Mouse (Mus musculus) liver, adult 2 months (tissue): ENCODE results near the gene Pcdh19. TPM values are rescaled to one million over a fixed set of nuclear protein-coding genes. Genes with fewer than 3 reads are reported as not detected.
"Not testable (repeated sequence)": the region's sequence is repeated elsewhere in the genome, so short reads cannot be mapped to it uniquely, and the experiment has no call there.

ENCODE experiments used
- DNase-seq: peaks from one replicate; pipeline ENCODE4 v3.0.0-alpha.2; 2011; ENCODE audit warnings: low read depth, low spot score; ENCODE audit errors: extremely low read depth
- H3K27ac ChIP-seq: fragments of 200-500 bp; replicated peaks from 2 replicates; pipeline ENCODE4 v1.5.1; 2012; ENCODE audit warnings: low read depth, mild to moderate bottlenecking, control low read depth, inconsistent platforms, low read length; ENCODE audit not compliant: insufficient read depth
- H3K27me3 ChIP-seq: fragments of 200-500 bp; 2 replicates; pipeline ENCODE4 v1.6.1; 2012; ENCODE audit warnings: mild to moderate bottlenecking, moderate library complexity, low read length, inconsistent platforms; ENCODE audit not compliant: control insufficient read depth, insufficient read depth
- H3K36me3 ChIP-seq: fragments of 200-500 bp; 2 replicates; pipeline ENCODE4 v1.6.1; 2012; ENCODE audit warnings: low read length, inconsistent platforms; ENCODE audit not compliant: control insufficient read depth, insufficient read depth
- H3K4me1 ChIP-seq: fragments of 200-500 bp; 2 replicates; pipeline ENCODE4 v1.6.1; 2011; ENCODE audit warnings: low read length; ENCODE audit not compliant: control insufficient read depth, insufficient read depth
- H3K4me3 ChIP-seq: fragments of 200-500 bp; 2 replicates; pipeline ENCODE4 v1.5.1; 2011; ENCODE audit warnings: low read depth, mild to moderate bottlenecking, control low read depth, low read length, moderate library complexity; ENCODE audit not compliant: insufficient read depth
- H3K79me2 ChIP-seq: fragments of 200-500 bp; 2 replicates; pipeline ENCODE4 v1.6.1; 2012; ENCODE audit warnings: inconsistent platforms, mild to moderate bottlenecking, low read length, moderate library complexity; ENCODE audit not compliant: control insufficient read depth, insufficient read depth
- H3K9ac ChIP-seq: fragments of 200-500 bp; 2 replicates; pipeline ENCODE4 v1.6.1; 2012; ENCODE audit warnings: low read depth, mild to moderate bottlenecking, control low read depth, inconsistent platforms, low read length
- CTCF ChIP-seq: fragments of 200-500 bp; IDR thresholded peaks from 2 replicates; pipeline ENCODE4 v1.5.1; 2011; ENCODE audit warnings: low read depth, low read length, control low read depth
- POLR2A ChIP-seq: fragments of 200-500 bp; IDR thresholded peaks from 2 replicates; pipeline ENCODE4 v1.6.1; 2011; ENCODE audit warnings: low read length, control low read depth; ENCODE audit not compliant: insufficient read depth; ENCODE audit errors: extremely low read depth
- WGBS: fragments of 180-500 bp; shearing (Covaris S2); methylation state at CpG from one replicate; pipeline ENCODE4 v1.1.7; 2018; 5-methylcytosine and 5-hydroxymethylcytosine counted together
- polyA plus RNA-seq: library from polyadenylated mRNA; depleted of rRNA; stranded (reverse); fragments of >200 nt; gene quantifications from 2 replicates; pipeline ENCODE4 v1.2.3, GENCODE M21; 2012; rRNA removed
- total RNA-seq: library from RNA; depleted of rRNA; stranded (reverse); fragments of >200 nt; gene quantifications from 2 replicates; pipeline ENCODE4 v1.2.3, GENCODE M21; 2014; rRNA removed

Gene Pcdh19
- total RNA-seq (under 0.01 TPM in 2 replicates), polyA plus RNA-seq (not detected in 2 replicates)

DNA sequence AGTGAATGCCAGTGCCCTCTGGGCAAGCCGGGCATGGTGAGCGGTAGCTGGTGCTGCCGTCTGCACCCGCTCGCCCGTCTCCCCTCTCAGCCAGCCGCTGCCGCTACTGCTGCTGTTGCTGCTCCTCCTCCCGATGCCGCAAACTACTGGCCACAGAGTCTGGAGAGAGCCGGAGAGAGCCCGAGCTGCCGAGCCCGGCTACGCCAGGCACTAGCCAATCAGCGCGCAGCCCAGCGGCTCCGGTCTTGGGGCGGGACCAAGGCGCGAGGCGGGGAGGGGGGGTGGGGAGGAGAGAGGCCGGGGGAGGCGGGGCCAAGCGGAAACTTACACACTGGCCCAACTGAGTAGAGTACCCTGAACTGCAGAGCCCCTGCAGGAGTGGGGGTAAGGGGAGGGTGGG is at the start of gene Pcdh19:
Gene Pcdh19 (minus strand): TSS at position 148 of the 400 bp plus-strand sequence.
- Histone ChIP-seq H3K27me3 (peaks cover 14% of the 10 kb centered on the region; the same call in 1 of the 2 replicates), H3K79me2 (no peaks in the 10 kb centered on the region), H3K9ac (no peak within 1 kb of the TSS), H3K27ac (no peak within 1 kb of the TSS), H3K4me1 (peaks cover 4% of the 10 kb centered on the region; the same call in 1 of the 2 replicates), H3K36me3 (no peaks in the 10 kb centered on the region), H3K4me3 (peak within 1 kb of the TSS; percentile 71; the same call in 1 of the 2 replicates)
- 3% methylated on average over 18 of the region's 26 CpGs for WGBS
- no peak for TF ChIP-seq CTCF
- no peak for TF ChIP-seq POLR2A
- DNase-seq = peak; percentile 28

- 89% methylated on average over 2 of the region's 2 CpGs for WGBS
These were observed 47.1 kb upstream of the Pcdh19 start for GRCm38 (mm10) chrX:133735871-133736270.

GRCm38 (mm10) chrX:133734984-133735383 is 46.2 kb upstream of the Pcdh19 start:
- no peak overlapping the region for H3K9ac ChIP-seq
- H3K36me3 ChIP-seq = no peaks in the 10 kb centered on the region
- H3K4me3 ChIP-seq = no peak overlapping the region
- WGBS = 33% methylated on average over 6 of the region's 6 CpGs
- TF ChIP-seq CTCF (peak; percentile 47), POLR2A (no peak)
- H3K79me2 ChIP-seq = no peaks in the 10 kb centered on the region
- H3K27ac ChIP-seq = no peak overlapping the region
- DNase-seq = peak; percentile 1
- no peaks in the 10 kb centered on the region for H3K4me1 ChIP-seq
- no peaks in the 10 kb centered on the region for H3K27me3 ChIP-seq

More at GRCm38 (mm10) chrX:133735871-133736270, 47.1 kb upstream of the Pcdh19 start:
- H3K4me1 ChIP-seq = no peaks in the 10 kb centered on the region
- H3K27ac ChIP-seq = no peak overlapping the region
- no peaks in the 10 kb centered on the region for H3K79me2 ChIP-seq
- no peak overlapping the region for H3K4me3 ChIP-seq
- H3K36me3 ChIP-seq = no peaks in the 10 kb centered on the region
- no peaks in the 10 kb centered on the region for H3K27me3 ChIP-seq
- no peak overlapping the region for H3K9ac ChIP-seq
- TF ChIP-seq POLR2A = no peak
- TF ChIP-seq CTCF = no peak
- no peak for DNase-seq

- Histone ChIP-seq H3K27ac (no peak overlapping the region), H3K4me1 (no peaks in the 10 kb centered on the region), H3K27me3 (no peaks in the 10 kb centered on the region), H3K36me3 (no peaks in the 10 kb centered on the region), H3K9ac (no peak overlapping the region), H3K79me2 (no peaks in the 10 kb centered on the region), H3K4me3 (no peak overlapping the region)
- 79% methylated on average over 3 of the region's 3 CpGs for WGBS
- DNase-seq = no peak
- TF ChIP-seq POLR2A (no peak), CTCF (no peak)
These were observed 32.7 kb upstream of the Pcdh19 start for GRCm38 (mm10) chrX:133721517-133721916.

DNA sequence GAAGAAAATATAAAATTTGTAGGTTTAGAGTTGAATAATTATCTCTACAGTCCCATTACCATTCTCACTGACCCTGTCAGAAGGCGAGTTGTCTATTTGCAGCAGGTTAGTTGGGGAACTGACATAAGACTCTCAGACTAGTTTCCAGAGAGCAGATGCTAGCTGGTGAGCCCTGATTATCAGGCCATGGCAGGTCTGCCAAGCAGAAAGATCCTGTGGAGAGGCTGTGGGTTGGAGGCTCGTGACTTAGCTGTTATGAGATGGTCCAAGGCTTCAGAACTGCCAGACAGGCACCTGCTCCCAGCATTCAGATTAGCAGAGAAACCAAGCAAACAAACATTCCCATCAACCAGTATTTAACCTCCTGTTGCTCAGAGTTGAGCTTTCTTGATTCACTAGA is 21.8 kb upstream of the Pcdh19 start:
- Histone ChIP-seq H3K36me3 (no peaks in the 10 kb centered on the region), H3K27ac (no peak overlapping the region), H3K9ac (no peak overlapping the region), H3K4me1 (no peaks in the 10 kb centered on the region), H3K79me2 (no peaks in the 10 kb centered on the region), H3K4me3 (no peak overlapping the region), H3K27me3 (no peaks in the 10 kb centered on the region)
- WGBS = 43% methylated on average over 2 of the region's 2 CpGs
- no peak for TF ChIP-seq CTCF
- TF ChIP-seq POLR2A = no peak
- no peak for DNase-seq

- no peak for TF ChIP-seq POLR2A
- TF ChIP-seq CTCF = no peak
- WGBS = 73% methylated on average over 1 of the region's 1 CpGs
- H3K27me3 ChIP-seq = no peaks in the 10 kb centered on the region
- no peaks in the 10 kb centered on the region for H3K36me3 ChIP-seq
- H3K79me2 ChIP-seq = no peaks in the 10 kb centered on the region
- no peak overlapping the region for H3K27ac ChIP-seq
- H3K9ac ChIP-seq = no peak overlapping the region
- H3K4me3 ChIP-seq = no peak overlapping the region
- H3K4me1 ChIP-seq = no peaks in the 10 kb centered on the region
- DNase-seq = no peak
These were observed 14.1 kb upstream of the Pcdh19 start for GRCm38 (mm10) chrX:133702902-133703301.

DNA sequence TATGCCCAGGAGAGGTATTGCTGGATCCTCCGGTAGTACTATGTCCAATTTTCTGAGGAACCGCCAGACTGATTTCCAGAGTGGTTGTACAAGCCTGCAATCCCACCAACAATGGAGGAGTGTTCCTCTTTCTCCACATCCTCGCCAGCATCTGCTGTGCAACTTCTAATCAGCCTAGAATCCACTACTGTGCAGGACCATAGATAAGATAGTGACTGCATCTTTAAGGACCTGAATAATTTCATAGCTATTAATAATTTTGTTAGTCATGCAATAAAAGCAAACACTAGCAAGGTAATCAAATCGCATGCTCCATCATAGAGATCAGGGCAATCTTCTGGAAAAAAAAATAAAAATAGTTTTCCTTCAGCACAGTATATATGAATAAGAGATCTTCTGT is 9.1 kb upstream of the Pcdh19 start:
- 70% methylated on average over 2 of the region's 4 CpGs for WGBS
- H3K27ac ChIP-seq, H3K9ac ChIP-seq, H3K4me1 ChIP-seq, H3K27me3 ChIP-seq, H3K4me3 ChIP-seq, H3K79me2 ChIP-seq, DNase-seq, H3K36me3 ChIP-seq: not testable (repeated sequence)
